Mouse (Mus musculus): Measurements from ENCODE around the gene Rnf44.

- no peak for TF ChIP-seq TCF12 (IDR thresholded peaks at IDR 0.05; ENCODE audit: insufficient read depth, poor library complexity, severe bottlenecking)
- no peak for TF ChIP-seq POLR2A (IDR thresholded peaks at IDR 0.05; ENCODE audit: insufficient read length, low read depth)
- TF ChIP-seq POLR2AphosphoS2 (IDR thresholded peaks at IDR 0.05; ENCODE audit: insufficient read length, low read depth) = no peak
- no peak for TF ChIP-seq REST (IDR thresholded peaks at IDR 0.05; ENCODE audit: insufficient read depth, insufficient read length)
- TF ChIP-seq TCF3 (IDR thresholded peaks at IDR 0.05; ENCODE audit: insufficient read length, low read depth) = no peak
- TF ChIP-seq USF1 (IDR thresholded peaks at IDR 0.05; ENCODE audit: low read depth) = no peak
- no peak for TF ChIP-seq CEBPB (IDR thresholded peaks at IDR 0.05; ENCODE audit: insufficient read depth, poor library complexity, severe bottlenecking)
- TF ChIP-seq MYOG (IDR thresholded peaks at IDR 0.05; ENCODE audit: control insufficient read depth in 1 of 3, insufficient read depth in 1 of 3, insufficient read length in 2 of 3, low read depth in 2 of 3) = no peak
- no peak for TF ChIP-seq E2F4 (IDR thresholded peaks at IDR 0.05; ENCODE audit: insufficient read depth)
- no peak for TF ChIP-seq MAX (IDR thresholded peaks at IDR 0.05; ENCODE audit: low read depth)
- TF ChIP-seq MYOD1 (IDR thresholded peaks at IDR 0.05; ENCODE audit: control insufficient read depth in 1 of 3, insufficient read length in 2 of 3, low read depth in 2 of 3) = no peak
- TF ChIP-seq SRF (IDR thresholded peaks at IDR 0.05; ENCODE audit: control insufficient read depth, insufficient read length, low read depth) = no peak
These were observed 60.9 kb downstream of the Rnf44 start for GRCm38 (mm10) chr13:54632731-54633277.

Measured in myocyte (in vitro differentiated cells).